In genomic region chr1:155053296-155053695, GRCm38 (mm10) we compare ENCODE assay signal across 8 mouse cellular contexts. TPM values are rescaled to one million over a fixed set of nuclear protein-coding genes. Genes with fewer than 3 reads are reported as not detected.
DNase-seq lines count a peak whose midpoint lies in the region; ATAC-seq and TF ChIP-seq lines count a peak whose summit lies in the region.

No protein-coding gene starts in this region.

- H3K4me1 ChIP-seq in heart, embryonic 16.5 days (ENCODE audit: control insufficient read depth, insufficient read depth, low read length) = peaks cover 57% of the 10 kb centered on the region
- H3K4me1 ChIP-seq in ES-Bruce4 (ENCODE audit: control insufficient read depth, insufficient read depth, low read length) = peaks cover 12% of the 10 kb centered on the region
- H3K4me1 ChIP-seq in embryonic fibroblast, embryonic 13.5 days (ENCODE audit: control insufficient read depth, insufficient read depth, low read length) = peaks cover 31% of the 10 kb centered on the region
- peaks cover 25% of the 10 kb centered on the region for H3K4me1 ChIP-seq in midbrain, embryonic 11.5 days (ENCODE audit: control insufficient read depth, insufficient read depth, low read length)

- no peak for TF ChIP-seq EP300 in ES-Bruce4 (IDR thresholded peaks at IDR 0.05; ENCODE audit: insufficient read depth, low read depth, low read length)

- H3K9ac ChIP-seq in heart, embryonic 16.5 days (ENCODE audit: low read length) = peak overlapping the region; percentile 18; the same call in 1 of the 2 replicates
- no peak overlapping the region for H3K9ac ChIP-seq in ES-Bruce4 (ENCODE audit: low read depth, poor library complexity, severe bottlenecking)
- no peak overlapping the region for H3K9ac ChIP-seq in midbrain, embryonic 11.5 days (ENCODE audit: low read length)

- no peaks in the 10 kb centered on the region for H3K27me3 ChIP-seq in heart, embryonic 16.5 days (ENCODE audit: control insufficient read depth, insufficient read depth, low read length)
- no peaks in the 10 kb centered on the region for H3K27me3 ChIP-seq in ES-Bruce4 (ENCODE audit: control insufficient read depth, insufficient read depth, low read length, poor library complexity, severe bottlenecking)
- no peaks in the 10 kb centered on the region for H3K27me3 ChIP-seq in midbrain, embryonic 11.5 days (ENCODE audit: control insufficient read depth, insufficient read depth, low read length)

- WGBS in heart, embryonic 16.5 days = 84% methylated on average over 1 of the region's 1 CpGs
- WGBS in midbrain, embryonic 11.5 days = 84% methylated on average over 1 of the region's 1 CpGs

- TF ChIP-seq CTCF in ES-Bruce4 (IDR thresholded peaks at IDR 0.05; ENCODE audit: low read depth, low read length) = no peak
- no peak for TF ChIP-seq CTCF in embryonic fibroblast, embryonic 13.5 days (IDR thresholded peaks at IDR 0.05; ENCODE audit: borderline replicate concordance, insufficient read depth, low read length)

- no peak for ATAC-seq in heart, embryonic 16.5 days (replicated peaks; ENCODE audit: extremely low read depth, insufficient read depth, low FRiP score)
- ATAC-seq in midbrain, embryonic 11.5 days (ENCODE audit: low FRiP score) = no peak

- intact Hi-C loops in heart, postnatal 25 days (cut with DNase I) = no loop called here

- DNase-seq in heart, postnatal 25 days (ENCODE audit: low spot score) = no peak
- peak; percentile 83 for DNase-seq in midbrain, embryonic 11.5 days (ENCODE audit: low spot score, missing footprints)
- DNase-seq in right cerebral cortex, adult 2 months (ENCODE audit: low spot score in 2 of 2) = no peak
- DNase-seq in embryo, embryonic 10 days (ENCODE audit: low spot score) = no peak
- DNase-seq in adrenal gland, adult 2 months = no peak

- H3K36me3 ChIP-seq in heart, embryonic 16.5 days (ENCODE audit: control insufficient read depth, insufficient read depth) = no peaks in the 10 kb centered on the region
- no peaks in the 10 kb centered on the region for H3K36me3 ChIP-seq in ES-Bruce4 (ENCODE audit: control insufficient read depth, insufficient read depth, low read length, poor library complexity, severe bottlenecking)
- no peaks in the 10 kb centered on the region for H3K36me3 ChIP-seq in midbrain, embryonic 11.5 days (ENCODE audit: control insufficient read depth, insufficient read depth, low read length)

- TF ChIP-seq POLR2A in ES-Bruce4 (IDR thresholded peaks at IDR 0.05; ENCODE audit: insufficient read depth, low read length) = no peak
- TF ChIP-seq POLR2A in embryonic fibroblast, embryonic 13.5 days (IDR thresholded peaks at IDR 0.05; ENCODE audit: low read depth, low read length) = no peak

- H3K27ac ChIP-seq in heart, embryonic 16.5 days (ENCODE audit: low read length) = peak overlapping the region; percentile 80
- H3K27ac ChIP-seq in ES-Bruce4 (ENCODE audit: insufficient read depth, low read length) = peak overlapping the region; percentile 71
- peak overlapping the region; percentile 97 for H3K27ac ChIP-seq in embryonic fibroblast, embryonic 13.5 days (ENCODE audit: insufficient read depth, low read length)
- H3K27ac ChIP-seq in midbrain, embryonic 11.5 days (ENCODE audit: low read depth, low read length) = peak overlapping the region; percentile 28; the same call in 1 of the 2 replicates

- no peaks in the 10 kb centered on the region for H3K9me3 ChIP-seq in heart, embryonic 16.5 days (replicated peaks; ENCODE audit: control insufficient read depth, low read length)
- H3K9me3 ChIP-seq in ES-Bruce4 (replicated peaks; ENCODE audit: control insufficient read depth, insufficient read depth, low read length, poor library complexity, severe bottlenecking) = no peaks in the 10 kb centered on the region
- H3K9me3 ChIP-seq in midbrain, embryonic 11.5 days (ENCODE audit: control insufficient read depth, low read length) = no peaks in the 10 kb centered on the region

- no peak overlapping the region for H3K4me3 ChIP-seq in heart, embryonic 16.5 days (ENCODE audit: low read length)
- no peak overlapping the region for H3K4me3 ChIP-seq in ES-Bruce4 (ENCODE audit: low read depth, low read length)
- no peak overlapping the region for H3K4me3 ChIP-seq in embryonic fibroblast, embryonic 13.5 days (ENCODE audit: insufficient read depth, low read length)
- H3K4me3 ChIP-seq in midbrain, embryonic 11.5 days (ENCODE audit: low read depth, low read length) = no peak overlapping the region

- no peak overlapping the region for H3K4me2 ChIP-seq in heart, embryonic 16.5 days (ENCODE audit: low read depth, low read length)
- H3K4me2 ChIP-seq in midbrain, embryonic 11.5 days = no peak overlapping the region

RNA-seq across cellular contexts. Expression of gene Ier5, which starts 46.1 kb away (rescaled TPM):
- polyA plus RNA-seq in heart, embryonic 16.5 days (2015; fragmentation: Nextera tagmentation; extraction: Ambion mirVana) = 3.6 and 3.9 TPM in 2 replicates
- 10 to 100 TPM; 12.7 to 16.5 TPM for total RNA-seq in heart, postnatal 25 days (2021)
- 5.9 and 7.7 TPM in 2 replicates for polyA plus RNA-seq in ES-Bruce4 (2011; ENCODE audit: insufficient read depth, insufficient read length, low read depth, missing spikeins)
- polyA plus RNA-seq in embryonic fibroblast, embryonic 13.5 days (2011; ENCODE audit: insufficient read length, low read depth, missing spikeins) = 37.2 and 48.4 TPM in 2 replicates
- 12.4 and 13.5 TPM in 2 replicates for polyA plus RNA-seq in midbrain, embryonic 11.5 days (2014; fragmentation: Nextera tagmentation; extraction: Ambion mirVana)
- 10 to 100 TPM in 1 of 2 experiments, 1 to 10 TPM in 1; 6.3 to 10.7 TPM for total RNA-seq in adrenal gland, adult 2 months (2021)
- 13.9 and 21.4 TPM in 2 replicates for polyA plus RNA-seq in adrenal gland, adult 2 months (2012; rRNA removed)

Comparison
In these comparisons a context has a peak if more than half of its experiments do, and no peak if none do; other contexts are left out.
1. H3K27ac ChIP-seq: peak in every context shown above with its lines; median percentile 97 in embryonic fibroblast, embryonic 13.5 days; 80 in heart, embryonic 16.5 days; 71 in ES-Bruce4; 28 in midbrain, embryonic 11.5 days.